Mouse (Mus musculus) adrenal gland, postnatal 36 days (tissue): ENCODE results near the gene Clmp. TPM values are rescaled to one million over a fixed set of nuclear protein-coding genes. Genes with fewer than 3 reads are reported as not detected.

Experiments used
- DNase-seq, 2 experiments: peaks; one replicate each; pipeline ENCODE4 v3.0.0; 2021; ENCODE audit warnings: mixed read lengths in 1 of 2
- total RNA-seq, 2 experiments: library from RNA; stranded (reverse); gene quantifications; 2 replicates each; pipeline ENCODE4 v1.2.3; 2021

Clmp gene
- total RNA-seq, 2 experiments from 2014 or later: 5.2 to 6.9 TPM

- peak in 1 of 2 experiments; percentile 13 for DNase-seq
Measured at GRCm38 (mm10) chr9:40690511-40690910, 4.7 kb downstream of the Clmp start.

GRCm38 (mm10) chr9:40693026-40693425 is 7.3 kb downstream of the Clmp start:
- DNase-seq: no peak

GRCm38 (mm10) chr9:40693768-40694167 is 8.0 kb downstream of the Clmp start:
- peak; percentile 65 to 70 for DNase-seq

GRCm38 (mm10) chr9:40694284-40694683 is 8.5 kb downstream of the Clmp start:
- no peak for DNase-seq

GRCm38 (mm10) chr9:40696086-40696485 is 10.3 kb downstream of the Clmp start:
- DNase-seq: no peak

- no peak for DNase-seq
Measured at GRCm38 (mm10) chr9:40699194-40699593, 13.4 kb downstream of the Clmp start.

- no peak for DNase-seq
Measured at GRCm38 (mm10) chr9:40700253-40700652, 14.5 kb downstream of the Clmp start.

GRCm38 (mm10) chr9:40704364-40705276 is 18.9 kb downstream of the Clmp start:
- no peak for DNase-seq

- no peak for DNase-seq
Measured at GRCm38 (mm10) chr9:40708448-40709140, 22.8 kb downstream of the Clmp start.

- no peak for DNase-seq
Measured at GRCm38 (mm10) chr9:40709141-40709537, 23.4 kb downstream of the Clmp start.

GRCm38 (mm10) chr9:40709587-40709986 is 23.8 kb downstream of the Clmp start:
- DNase-seq: no peak

- DNase-seq: no peak
Measured at GRCm38 (mm10) chr9:40709991-40710390, 24.2 kb downstream of the Clmp start.

GRCm38 (mm10) chr9:40711654-40712053 is 25.9 kb downstream of the Clmp start:
- no peak for DNase-seq

- no peak for DNase-seq
Measured at GRCm38 (mm10) chr9:40717182-40717874, 31.6 kb downstream of the Clmp start.

- DNase-seq: no peak
Measured at GRCm38 (mm10) chr9:40717875-40718185, 32.1 kb downstream of the Clmp start.

- no peak for DNase-seq
Measured at GRCm38 (mm10) chr9:40720881-40721280, 35.1 kb downstream of the Clmp start.

GRCm38 (mm10) chr9:40723311-40723772 is 37.6 kb downstream of the Clmp start:
- DNase-seq: no peak

- no peak for DNase-seq
Measured at GRCm38 (mm10) chr9:40724978-40725377, 39.2 kb downstream of the Clmp start.

- no peak for DNase-seq
Measured at GRCm38 (mm10) chr9:40727140-40727823, 41.5 kb downstream of the Clmp start.

GRCm38 (mm10) chr9:40727824-40728495 is 42.2 kb downstream of the Clmp start:
- DNase-seq: no peak

GRCm38 (mm10) chr9:40730302-40730700 is 44.5 kb downstream of the Clmp start:
- DNase-seq: no peak
